Mouse (Mus musculus): ENCODE data around the gene Tsga13. TPM values are rescaled to one million over a fixed set of nuclear protein-coding genes. Genes with fewer than 3 reads are reported as not detected.

Tsga13 gene
- polyA plus RNA-seq, 1 experiment from 2014 or later = not detected

- WGBS = 89% methylated on average over 2 of the region's 2 CpGs
Measured at GRCm38 (mm10) chr6:30849818-30850217, 65.6 kb downstream of the Tsga13 start.

More at GRCm38 (mm10) chr6:30849818-30850217, 65.6 kb downstream of the Tsga13 start:
- ATAC-seq (ENCODE audit: low FRiP score, low read depth) = no peak
- Histone ChIP-seq H3K4me3 (no peak overlapping the region), H3K4me1 (no peaks in the 10 kb centered on the region), H3K4me2 (replicated peaks) (no peak overlapping the region), H3K9me3 (no peaks in the 10 kb centered on the region), H3K9ac (no peak overlapping the region), H3K27me3 (replicated peaks) (no peaks in the 10 kb centered on the region), H3K27ac (no peak overlapping the region), H3K36me3 (peaks cover 12% of the 10 kb centered on the region; the same call in 1 of the 2 replicates)

Other genes starting within 250 kb of the Tsga13 start
- gene Cep41, start 221.8 kb downstream of the Tsga13 start, polyA plus RNA-seq (2016; fragmentation: Nextera tagmentation; extraction: Ambion mirVana) = 17.9 and 21.6 TPM in 2 replicates
- gene Mest, start 192.0 kb downstream of the Tsga13 start, polyA plus RNA-seq (2016; fragmentation: Nextera tagmentation; extraction: Ambion mirVana) = 777 and 779 TPM in 2 replicates
- gene Copg2, start 18.8 kb downstream of the Tsga13 start, polyA plus RNA-seq (2016; fragmentation: Nextera tagmentation; extraction: Ambion mirVana) = 24.4 and 27.6 TPM in 2 replicates
- 0.40 and 0.47 TPM in 2 replicates for gene Klf14, start 43.5 kb upstream of the Tsga13 start, polyA plus RNA-seq (2016; fragmentation: Nextera tagmentation; extraction: Ambion mirVana)

Measured in neural tube, embryonic 12.5 days (tissue).